Mouse (Mus musculus): ENCODE results near the gene Dnajc15.

Gene Dnajc15

GRCm38 (mm10) chr14:77874304-77875241 lies at the start of gene Dnajc15:
Gene Dnajc15 (minus strand): TSS chr14:77875125.
- peak; percentile 87 for DNase-seq (ENCODE audit: low read depth)

DNA sequence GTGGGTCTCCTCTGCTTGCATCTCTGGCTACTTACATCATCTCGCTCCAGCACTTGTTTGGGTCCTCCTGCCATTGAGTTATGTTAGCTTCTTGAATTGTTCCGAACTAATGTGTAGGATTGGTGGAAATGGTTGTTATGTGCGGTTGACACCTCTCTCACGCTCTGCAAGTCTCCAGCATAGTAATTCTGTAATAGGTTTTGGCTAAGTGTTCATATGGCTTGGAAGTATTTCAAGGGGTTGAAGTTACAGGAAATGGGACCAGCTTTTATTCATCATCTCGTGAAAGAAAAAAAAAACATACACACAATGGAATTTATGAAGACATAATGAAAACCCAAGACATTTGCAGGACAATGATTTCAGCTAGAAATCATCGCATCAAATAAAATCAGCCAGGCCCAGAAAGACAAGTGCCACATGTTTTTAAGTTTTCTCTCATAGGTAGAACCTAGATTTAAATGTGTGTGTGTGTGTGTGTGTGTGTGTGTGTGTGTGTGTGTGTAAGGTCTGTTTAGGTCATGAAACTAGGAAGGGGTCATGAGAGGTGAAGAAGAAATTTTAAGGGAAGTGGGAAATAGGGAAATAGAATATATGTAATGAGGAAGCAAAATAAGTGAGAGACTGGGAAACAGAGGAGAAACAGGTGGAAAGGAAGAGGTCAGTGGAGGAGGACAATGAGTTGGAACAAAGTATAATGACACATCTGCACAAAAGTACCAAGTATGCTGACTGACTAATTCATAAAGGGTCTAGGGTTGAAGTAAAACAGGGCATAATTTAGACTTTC lies 48.3 kb upstream of the Dnajc15 start:
- no peak for DNase-seq (ENCODE audit: low read depth)

DNA sequence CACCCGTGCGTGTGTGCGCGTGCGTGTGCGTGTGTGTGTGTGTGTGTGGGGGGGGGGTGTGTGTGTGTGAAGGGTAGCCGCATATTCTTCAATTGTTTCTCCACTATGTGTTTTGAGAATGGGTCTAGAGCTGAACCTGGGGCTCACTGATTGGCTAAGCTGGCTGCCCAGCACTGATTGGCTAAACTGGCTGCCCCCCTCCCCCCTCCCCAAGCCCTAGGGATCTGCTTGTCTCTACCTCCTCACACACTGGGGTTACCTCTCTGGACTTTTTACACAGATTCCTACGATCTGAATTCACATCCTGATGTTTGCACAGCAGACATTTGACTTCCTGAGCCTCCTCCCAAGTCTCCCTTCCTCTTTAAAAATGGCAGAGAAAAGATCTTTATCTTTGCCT lies 46.7 kb upstream of the Dnajc15 start:
- DNase-seq (ENCODE audit: low read depth), result peak; percentile 37

DNA sequence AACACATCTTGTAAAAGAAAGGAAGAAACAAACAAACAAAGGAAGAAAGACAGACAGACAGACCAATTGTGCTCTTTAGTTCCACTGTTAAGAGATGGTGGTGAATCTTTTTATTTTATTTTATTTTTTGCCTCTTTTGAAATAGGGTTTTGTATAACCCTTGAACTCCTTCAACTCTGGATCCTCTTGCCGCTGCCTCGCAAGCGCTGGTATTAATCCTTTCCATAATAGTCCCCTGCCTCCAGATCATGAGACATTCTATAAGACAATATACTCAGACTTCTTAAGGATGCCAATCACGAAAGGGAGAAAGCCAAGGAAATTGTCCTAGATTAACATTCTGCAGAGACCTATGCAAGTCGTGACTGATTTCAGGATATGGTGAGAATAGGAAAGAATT lies 40.9 kb upstream of the Dnajc15 start:
- DNase-seq (ENCODE audit: low read depth), result no peak

GRCm38 (mm10) chr14:77906586-77906985 lies 31.7 kb upstream of the Dnajc15 start:
- no peak for DNase-seq (ENCODE audit: low read depth)

DNA sequence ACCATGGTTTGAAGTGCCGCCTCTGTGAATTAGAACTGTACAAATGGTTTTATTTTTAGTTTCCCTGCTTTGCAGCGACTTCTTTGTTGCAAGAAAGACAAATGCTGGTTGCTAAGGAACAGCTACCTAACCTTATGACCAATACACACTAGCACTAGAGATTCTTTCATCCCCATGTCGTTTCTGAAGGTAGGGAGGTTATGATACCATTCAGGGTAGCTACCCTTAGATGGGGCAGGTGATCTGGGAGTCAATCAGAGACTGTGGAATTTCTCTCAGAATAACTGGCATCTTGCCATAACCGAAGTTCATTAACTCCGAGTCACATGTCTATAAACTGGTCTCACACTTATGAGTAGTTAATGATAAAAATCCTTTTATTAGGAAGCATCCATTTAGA lies 30.5 kb upstream of the Dnajc15 start:
- DNase-seq (ENCODE audit: low read depth), result no peak

DNA sequence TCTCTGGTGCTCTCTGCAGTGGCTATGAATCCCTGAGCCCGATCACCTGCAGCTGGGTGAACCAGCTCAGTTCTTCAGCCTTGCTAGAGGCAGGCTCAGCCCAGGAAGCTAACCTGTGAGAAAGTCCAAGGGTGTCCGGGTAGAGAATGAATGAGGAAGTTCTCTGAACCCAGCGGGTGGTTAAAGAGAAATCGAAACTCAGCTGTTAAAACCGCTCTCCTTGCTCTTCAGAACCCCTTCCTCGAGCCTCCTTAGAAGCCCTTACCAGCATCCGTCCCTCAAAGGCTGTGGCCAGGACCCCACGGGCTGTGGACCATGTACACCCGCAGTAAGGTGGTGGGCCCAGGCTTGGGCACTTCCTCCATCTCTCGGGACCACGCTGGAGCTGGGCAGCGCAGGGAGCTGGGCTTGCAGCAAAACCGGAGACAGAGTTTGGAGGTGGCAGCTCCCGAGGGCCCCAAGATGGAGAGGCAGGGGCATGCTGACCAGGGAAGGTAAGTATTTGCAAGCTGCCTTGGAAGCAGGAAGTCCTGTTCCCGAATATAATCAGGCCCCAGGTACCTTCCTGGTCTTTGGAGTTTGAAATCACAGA lies 29.3 kb upstream of the Dnajc15 start, which contains the start of gene Epsti1:
Gene Epsti1, plus strand, starts transcription at position 69 of the 592 bp plus-strand sequence.
- DNase-seq (ENCODE audit: low read depth), result peak; percentile 63

DNA sequence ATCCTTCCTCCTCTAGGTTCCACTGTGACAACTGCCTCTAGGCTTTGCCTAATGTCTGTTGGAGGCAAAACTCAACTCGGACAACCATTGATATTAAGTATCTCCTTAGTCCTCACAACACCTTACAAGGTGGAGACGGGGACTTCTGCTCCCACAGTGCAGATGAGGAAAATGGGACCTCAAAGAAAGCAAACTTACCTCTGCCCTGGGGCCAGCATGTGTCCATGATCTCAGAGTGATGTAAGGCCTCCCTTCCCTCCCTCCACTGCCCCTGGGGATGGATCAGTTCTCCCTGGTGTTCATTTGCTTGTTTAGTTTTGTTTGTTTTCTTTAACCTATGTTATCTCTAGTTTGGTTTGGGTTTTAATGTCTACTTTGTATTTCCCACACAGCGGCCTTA lies 27.6 kb upstream of the Dnajc15 start:
- DNase-seq (ENCODE audit: low read depth), result no peak

DNA sequence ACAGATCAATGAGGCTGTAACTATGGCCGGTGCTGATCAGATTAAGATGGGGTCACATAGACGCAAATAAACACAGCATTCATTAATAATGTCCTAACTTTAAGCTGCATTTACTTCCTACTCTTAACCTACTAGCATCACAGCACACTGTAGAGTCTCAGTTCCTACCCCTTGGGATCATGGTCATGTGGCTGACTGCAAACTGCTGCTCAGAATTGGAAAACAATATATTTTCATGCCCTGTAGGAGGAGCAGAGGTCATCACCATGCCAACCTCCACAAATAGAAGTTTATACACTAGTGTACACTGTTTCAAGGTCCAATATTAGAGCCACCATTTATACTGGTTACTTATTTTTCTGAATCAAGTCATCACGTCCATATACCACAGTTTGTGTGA lies 21.0 kb upstream of the Dnajc15 start:
- no peak for DNase-seq (ENCODE audit: low read depth)

GRCm38 (mm10) chr14:77889911-77890310 lies 15.0 kb upstream of the Dnajc15 start:
- DNase-seq (ENCODE audit: low read depth), result no peak

DNA sequence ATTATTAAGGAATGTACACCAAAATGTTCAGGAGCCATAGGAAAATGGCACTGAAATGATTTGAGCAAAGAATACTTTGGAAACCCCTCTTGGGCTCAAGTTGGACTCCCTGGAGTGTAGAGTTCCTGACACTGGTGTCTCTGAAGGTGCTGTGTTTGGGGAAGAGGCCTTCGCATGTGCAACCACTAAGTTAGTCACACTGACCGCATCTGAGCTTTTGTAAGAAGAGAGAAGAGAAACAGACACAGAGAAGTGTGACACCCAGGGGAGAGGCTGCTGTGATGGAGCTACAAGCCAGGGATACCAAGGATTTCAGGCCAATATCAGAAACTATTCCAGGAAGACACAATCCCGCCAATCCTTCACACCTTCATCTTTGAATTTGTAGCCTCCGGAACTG lies 12.0 kb upstream of the Dnajc15 start:
- no peak for DNase-seq (ENCODE audit: low read depth)

- DNase-seq (ENCODE audit: low read depth), result no peak
Measured at GRCm38 (mm10) chr14:77886376-77886775, 11.5 kb upstream of the Dnajc15 start.

DNA sequence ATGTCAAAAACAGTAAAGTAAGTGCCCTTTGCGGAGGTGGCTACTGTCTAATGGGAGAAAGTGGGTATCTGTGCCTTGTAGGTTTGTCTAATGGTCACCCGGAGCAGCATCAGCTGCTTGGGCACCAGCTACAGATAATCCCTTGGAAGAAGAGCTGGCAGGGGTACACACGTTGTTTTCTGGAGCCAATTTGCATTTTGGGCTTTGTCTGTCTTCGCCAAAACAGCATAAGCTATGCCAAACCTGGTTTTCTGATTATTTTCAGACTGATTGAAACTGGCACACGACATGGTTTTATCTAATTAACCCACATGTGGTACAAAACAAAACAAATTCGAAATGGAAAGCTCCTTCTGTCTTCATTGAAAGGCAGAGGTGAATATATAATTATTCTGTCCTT lies 7.7 kb upstream of the Dnajc15 start:
- DNase-seq (ENCODE audit: low read depth), result no peak

GRCm38 (mm10) chr14:77881998-77882397 lies 7.1 kb upstream of the Dnajc15 start:
- DNase-seq (ENCODE audit: low read depth), result no peak

DNA sequence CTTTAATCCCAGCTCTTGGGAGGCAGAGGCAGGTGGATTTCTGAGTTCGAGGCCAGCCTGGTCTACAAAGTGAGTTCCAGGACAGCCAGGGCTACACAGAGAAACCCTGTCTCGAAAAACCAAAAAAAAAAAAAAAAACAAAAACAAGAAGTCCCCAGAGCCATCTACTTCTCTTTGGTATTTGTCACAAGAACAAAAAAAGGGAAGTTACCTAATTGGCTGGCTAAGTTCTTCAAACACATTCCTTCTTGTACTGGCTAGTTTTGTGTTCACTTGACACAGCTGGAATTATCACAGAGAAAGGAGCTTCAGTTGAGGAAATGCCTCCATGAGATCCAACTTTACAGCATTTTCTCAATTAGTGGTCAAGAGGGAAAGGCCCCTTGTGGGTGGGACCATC lies 3.0 kb upstream of the Dnajc15 start:
- peak; percentile 73 for DNase-seq (ENCODE audit: low read depth)

- no peak for DNase-seq (ENCODE audit: low read depth)
Measured at GRCm38 (mm10) chr14:77876199-77876598, 1.3 kb upstream of the Dnajc15 start.

DNA sequence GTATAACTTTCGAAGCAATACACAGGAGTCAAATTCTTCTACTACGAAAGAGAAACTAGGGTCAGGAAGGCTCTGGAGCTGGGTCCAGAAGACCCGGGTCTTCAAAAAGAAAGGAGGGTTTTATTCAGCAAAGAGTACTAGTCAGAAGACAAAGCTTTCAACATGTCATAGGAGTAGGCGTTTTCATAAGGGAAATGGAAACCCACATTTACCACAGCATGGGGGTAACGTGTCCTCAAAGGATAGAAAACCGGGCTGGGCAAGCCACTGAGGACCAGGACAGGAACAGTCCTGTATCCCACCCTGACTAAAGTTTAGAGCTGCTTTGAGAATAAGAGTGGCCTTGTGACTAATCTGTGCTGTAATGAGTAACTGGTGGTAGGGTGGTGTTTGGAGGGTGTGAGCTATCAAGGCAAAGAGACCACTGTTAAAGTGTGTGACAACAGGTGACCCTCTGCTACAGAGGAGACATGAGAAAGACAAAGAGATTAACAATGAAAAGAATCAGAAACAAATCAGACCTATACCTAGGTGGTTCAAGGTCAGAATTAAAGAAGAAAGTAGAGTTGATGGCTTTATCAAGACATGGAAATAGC lies 3.4 kb downstream of the Dnajc15 start:
- peak; percentile 80 for DNase-seq (ENCODE audit: low read depth)

- peak; percentile 50 for DNase-seq (ENCODE audit: low read depth)
Measured at GRCm38 (mm10) chr14:77870926-77871325, 4.0 kb downstream of the Dnajc15 start.

- peak; percentile 39 for DNase-seq (ENCODE audit: low read depth)
Measured at GRCm38 (mm10) chr14:77867601-77868000, 7.3 kb downstream of the Dnajc15 start.

GRCm38 (mm10) chr14:77864510-77864909 lies 10.4 kb downstream of the Dnajc15 start:
- DNase-seq (ENCODE audit: low read depth), result no peak

GRCm38 (mm10) chr14:77864051-77864450 lies 10.9 kb downstream of the Dnajc15 start:
- DNase-seq (ENCODE audit: low read depth), result peak; percentile 39

Data from 416B (cell line).